Mouse (Mus musculus) cerebellum, adult 2 months (tissue): ENCODE results near the gene Topbp1. TPM values are rescaled to one million over a fixed set of nuclear protein-coding genes. Genes with fewer than 3 reads are reported as not detected.

Source experiments
- DNase-seq, 2 experiments: peaks; one replicate each; pipeline ENCODE4 v3.0.0; 2021
- H3K27ac ChIP-seq: fragments of 200-500 bp; 2 replicates; pipeline ENCODE4 v1.5.1; 2012; ENCODE audit warnings: low read length, control low read depth, inconsistent platforms; ENCODE audit not compliant: insufficient read depth
- H3K27me3 ChIP-seq: fragments of 200-500 bp; 2 replicates; pipeline ENCODE4 v1.6.1; 2012; ENCODE audit warnings: inconsistent platforms, mild to moderate bottlenecking, low read length, moderate library complexity; ENCODE audit not compliant: control insufficient read depth, insufficient read depth
- H3K4me1 ChIP-seq: fragments of 200-500 bp; 2 replicates; pipeline ENCODE4 v1.6.1; 2011; ENCODE audit warnings: low read length; ENCODE audit not compliant: control insufficient read depth, insufficient read depth
- H3K4me3 ChIP-seq: fragments of 200-500 bp; replicated peaks from 2 replicates; pipeline ENCODE3; 2011; ENCODE audit warnings: mild to moderate bottlenecking, low read depth, low read length, control low read depth; ENCODE audit not compliant: insufficient read depth
- CTCF ChIP-seq: fragments of 200-500 bp; IDR thresholded peaks from 2 replicates; pipeline ENCODE4 v1.5.1; 2011; ENCODE audit warnings: low read depth, mild to moderate bottlenecking, control low read depth, low read length, moderate library complexity, borderline replicate concordance; ENCODE audit not compliant: insufficient read depth
- POLR2A ChIP-seq: fragments of 200-500 bp; IDR thresholded peaks from 2 replicates; pipeline ENCODE4 v1.6.1; 2011; ENCODE audit warnings: low read length, control low read depth, borderline replicate concordance; ENCODE audit not compliant: insufficient read depth
- WGBS: fragments of 180-500 bp; shearing (Covaris S2); methylation state at CpG from one replicate; pipeline ENCODE4 v1.1.7; 2018; 5-methylcytosine and 5-hydroxymethylcytosine counted together
- polyA plus RNA-seq: library from polyadenylated mRNA; depleted of rRNA; stranded (reverse); fragments of >200 nt; gene quantifications from 2 replicates; pipeline ENCODE4 v1.2.3, GENCODE M21; 2012; rRNA removed

The Topbp1 gene
- polyA plus RNA-seq, 1 experiment = 14.0 TPM

- H3K27me3 ChIP-seq = no peaks in the 10 kb centered on the region
- no peak for DNase-seq
- WGBS = 88% methylated on average over 11 of the region's 11 CpGs
- no peaks in the 10 kb centered on the region for H3K4me1 ChIP-seq
- no peak overlapping the region for H3K4me3 ChIP-seq
- TF ChIP-seq CTCF = no peak
- no peak for TF ChIP-seq POLR2A
- no peak overlapping the region for H3K27ac ChIP-seq
Measured at GRCm38 (mm10) chr9:103393256-103393655, 88.2 kb downstream of the Topbp1 start.

GRCm38 (mm10) chr9:103398509-103399157 is 93.6 kb downstream of the Topbp1 start:
- H3K4me3 ChIP-seq = no peak overlapping the region
- WGBS = 41% methylated on average over 21 of the region's 21 CpGs
- no peak for TF ChIP-seq POLR2A
- TF ChIP-seq CTCF = no peak
- H3K27me3 ChIP-seq = no peaks in the 10 kb centered on the region
- no peak for DNase-seq
- H3K27ac ChIP-seq = no peak overlapping the region
- no peaks in the 10 kb centered on the region for H3K4me1 ChIP-seq

Other genes with a start within 250 kb of the Topbp1 start
- gene Rab6b, start 193.4 kb upstream of the Topbp1 start, polyA plus RNA-seq = 188 and 199 TPM in 2 replicates
- 48.8 and 51.5 TPM in 2 replicates for gene Srprb, start 103.1 kb upstream of the Topbp1 start, polyA plus RNA-seq
- 0.39 TPM in 1 of 2 replicates, not detected in the other for gene Gm20425, start 74.9 kb upstream of the Topbp1 start, polyA plus RNA-seq
- 936 and 1,078 TPM in 2 replicates for gene Trf, start 74.8 kb upstream of the Topbp1 start, polyA plus RNA-seq
- 0.69 and 0.71 TPM in 2 replicates for gene 1300017J02Rik, start 133 bp upstream of the Topbp1 start, polyA plus RNA-seq
- gene Cdv3, start 60.6 kb downstream of the Topbp1 start, polyA plus RNA-seq = 56.1 and 58.3 TPM in 2 replicates
- gene Bfsp2, start 175.2 kb downstream of the Topbp1 start, polyA plus RNA-seq = 7.6 and 9.2 TPM in 2 replicates